Mouse (Mus musculus) cerebellum, adult 9-11 months (tissue): ENCODE measurements around the gene Lmtk3.

Experiments used
- DNase-seq: peaks from one replicate; pipeline ENCODE4 v3.0.0; 2022

Gene Lmtk3

DNA sequence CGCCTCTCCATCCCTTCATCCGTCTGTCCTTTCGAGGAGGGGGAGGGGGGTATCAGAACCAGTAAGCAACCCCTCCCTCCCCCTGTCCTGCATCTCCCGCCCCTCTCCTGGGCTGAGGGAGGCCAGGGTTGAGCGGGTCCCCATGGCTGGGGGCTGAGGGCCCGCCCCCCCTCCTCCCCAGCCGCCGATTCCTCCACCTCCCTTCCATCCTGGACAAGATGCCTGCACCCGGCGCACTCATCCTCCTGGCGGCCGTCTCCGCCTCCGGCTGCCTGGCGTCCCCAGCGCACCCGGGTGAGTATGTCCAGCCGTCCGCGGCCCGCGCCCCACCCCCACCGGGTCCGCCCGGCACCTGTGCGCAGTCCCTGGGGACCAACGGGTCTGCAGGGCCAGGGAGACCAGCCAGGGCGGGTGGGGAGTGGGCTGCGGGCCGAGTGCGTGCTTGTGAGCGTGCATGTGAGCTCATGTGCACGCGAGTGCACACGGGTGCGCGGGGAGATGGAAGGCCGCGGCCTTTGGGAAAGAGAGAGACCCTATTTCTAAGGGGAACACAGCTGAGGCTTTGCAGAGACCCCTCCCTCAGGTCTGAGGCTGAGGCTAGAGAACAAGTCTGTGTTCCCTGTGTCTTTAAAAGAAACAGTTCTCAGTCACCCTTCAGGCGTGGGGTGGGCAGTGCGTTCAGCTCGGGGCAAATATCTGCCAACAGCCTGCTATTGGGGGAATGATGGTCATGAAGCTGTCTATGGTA, 2.0 kb downstream of the Lmtk3 start:
- DNase-seq: peak; percentile 87

DNA sequence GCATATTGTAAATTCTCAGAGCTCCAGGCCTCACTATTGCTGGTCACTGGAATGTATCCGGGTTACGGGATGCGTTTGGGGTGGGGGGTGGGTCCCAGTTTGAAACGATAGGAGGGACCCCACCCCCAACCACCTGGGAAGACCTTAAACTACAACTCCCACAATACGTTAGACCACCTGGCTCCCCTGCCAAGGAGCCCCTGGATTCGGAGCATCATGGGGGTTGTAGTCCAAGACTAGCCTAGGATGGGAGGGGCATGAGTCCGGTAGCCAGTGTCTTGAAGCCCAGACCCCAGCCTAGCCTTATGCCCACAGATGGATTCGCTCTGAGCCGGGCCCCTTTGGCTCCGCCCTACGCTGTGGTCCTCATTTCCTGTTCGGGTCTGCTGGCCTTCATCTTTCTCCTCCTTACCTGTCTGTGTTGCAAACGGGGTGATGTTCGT, 2.6 kb downstream of the Lmtk3 start:
- peak; percentile 89 for DNase-seq

DNA sequence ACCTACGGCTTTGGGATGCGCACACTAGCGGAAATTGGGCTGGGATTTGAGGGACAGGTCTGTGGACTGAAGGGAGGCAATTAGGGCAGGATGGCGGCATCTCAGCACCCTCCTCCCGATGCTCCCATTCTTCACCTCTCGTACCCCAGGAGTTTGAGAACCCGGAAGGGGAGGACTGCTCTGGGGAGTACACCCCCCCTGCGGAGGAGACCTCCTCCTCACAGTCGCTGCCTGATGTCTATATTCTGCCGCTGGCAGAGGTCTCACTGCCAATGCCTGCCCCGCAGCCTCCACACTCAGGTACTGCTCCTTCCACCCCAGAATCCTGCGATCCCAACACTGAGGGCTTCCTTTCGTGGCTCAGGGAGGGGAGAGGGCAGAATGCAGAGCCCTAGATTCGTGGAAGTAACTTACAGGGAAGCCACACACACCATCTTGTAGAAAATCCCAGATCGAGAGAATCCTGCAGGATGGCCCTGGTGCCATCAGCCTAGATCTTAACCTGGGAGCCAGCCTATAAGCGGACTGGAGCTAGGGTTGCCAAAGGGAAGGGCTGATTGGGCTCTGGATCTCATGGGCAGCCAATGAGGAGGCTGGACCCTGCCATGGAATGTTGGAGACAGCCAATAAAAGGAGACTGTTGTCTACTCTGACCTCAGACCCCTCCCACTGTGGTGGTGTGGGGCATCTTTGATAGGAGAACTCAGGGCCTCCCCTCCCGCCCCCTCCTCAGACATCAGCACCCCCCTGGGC, 3.3 kb downstream of the Lmtk3 start:
- DNase-seq: peak; percentile 87

DNA sequence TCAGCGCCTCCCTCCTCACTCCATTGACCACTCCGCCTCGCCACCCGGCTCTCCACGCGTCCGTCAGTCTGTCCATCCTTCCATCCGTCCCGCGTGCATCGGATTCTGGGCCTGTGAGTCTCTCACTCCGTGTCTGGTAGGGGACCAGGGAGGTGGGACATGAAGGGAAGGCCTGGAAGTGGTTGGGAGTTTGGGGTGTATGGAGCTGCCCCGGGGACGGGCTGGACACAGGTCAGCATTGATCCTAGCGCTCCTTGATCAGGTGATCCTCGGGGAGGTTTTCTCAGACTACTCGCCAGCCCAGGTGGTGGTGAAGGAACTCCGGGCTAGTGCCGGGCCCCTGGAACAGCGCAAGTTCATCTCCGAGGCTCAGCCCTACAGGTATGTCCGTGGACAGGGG, 4.1 kb downstream of the Lmtk3 start:
- DNase-seq: peak; percentile 71

DNA sequence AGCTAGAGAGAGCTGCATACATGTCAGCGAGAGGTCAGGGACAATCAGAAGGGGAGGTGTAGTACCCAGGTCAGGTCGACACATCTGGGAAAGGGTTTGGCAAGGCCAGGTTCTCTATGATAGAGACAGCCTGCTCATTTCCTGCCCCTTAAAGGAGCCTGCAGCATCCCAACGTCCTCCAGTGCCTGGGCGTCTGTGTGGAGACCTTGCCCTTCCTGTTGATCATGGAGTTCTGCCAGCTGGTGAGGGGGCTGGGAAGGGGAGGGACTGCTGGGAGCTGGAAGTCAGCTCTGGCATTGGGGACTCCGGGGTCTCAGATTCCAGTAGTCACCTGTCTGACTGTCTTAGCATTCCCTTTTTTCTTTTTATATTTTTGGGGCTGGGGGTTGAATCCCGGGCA, 7.2 kb downstream of the Lmtk3 start:
- DNase-seq: peak; percentile 35

DNA sequence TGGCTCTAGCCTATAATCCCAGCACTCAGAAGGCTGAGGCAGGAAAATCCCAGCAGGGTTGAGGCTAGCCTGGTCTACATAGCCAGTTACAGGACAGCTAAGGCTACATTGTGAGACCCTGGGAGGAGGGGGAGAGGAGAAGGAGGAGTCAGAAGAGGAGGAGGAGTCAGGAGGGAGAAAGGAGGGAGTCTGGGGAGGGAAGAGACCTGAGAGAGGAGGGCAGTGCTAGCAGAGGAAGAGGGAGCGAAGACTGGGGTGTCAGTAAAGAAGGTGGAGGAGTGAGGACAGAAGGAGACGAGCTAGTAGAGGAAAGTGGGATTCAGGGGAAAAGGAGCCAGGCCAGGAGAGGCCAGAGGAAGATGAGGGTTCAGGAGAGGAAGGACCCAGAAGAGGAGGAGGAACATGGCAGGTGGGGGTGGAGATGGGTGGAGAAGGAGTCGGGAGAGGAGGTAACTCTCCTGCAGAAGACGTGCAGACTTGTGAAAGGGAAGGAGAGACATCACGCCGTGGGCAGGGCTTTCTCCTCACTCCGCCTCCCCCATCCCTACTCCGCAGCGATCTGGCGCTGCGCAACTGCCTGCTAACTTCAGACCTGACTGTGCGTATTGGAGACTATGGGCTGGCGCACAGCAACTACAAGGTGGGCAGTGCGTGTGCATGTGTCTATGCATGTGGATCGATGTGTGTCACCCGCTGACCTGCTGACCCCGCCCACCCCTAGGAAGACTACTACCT, 8.4 kb downstream of the Lmtk3 start:
- DNase-seq: peak; percentile 28

DNA sequence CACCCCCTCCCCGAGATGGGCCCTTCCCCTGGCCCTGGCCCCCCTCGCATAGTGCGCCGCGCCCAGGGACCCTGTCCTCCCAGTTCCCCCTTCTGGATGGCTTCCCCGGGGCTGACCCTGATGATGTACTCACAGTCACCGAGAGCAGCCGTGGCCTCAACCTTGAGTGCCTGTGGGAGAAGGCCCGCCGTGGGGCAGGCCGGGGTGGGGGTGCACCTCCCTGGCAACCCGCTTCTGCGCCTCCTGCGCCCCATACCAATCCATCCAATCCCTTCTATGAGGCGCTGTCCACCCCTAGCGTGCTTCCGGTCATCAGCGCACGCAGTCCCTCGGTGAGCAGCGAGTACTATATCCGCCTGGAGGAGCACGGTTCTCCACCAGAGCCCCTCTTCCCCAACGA, 9.7 kb downstream of the Lmtk3 start:
- DNase-seq: no peak

DNA sequence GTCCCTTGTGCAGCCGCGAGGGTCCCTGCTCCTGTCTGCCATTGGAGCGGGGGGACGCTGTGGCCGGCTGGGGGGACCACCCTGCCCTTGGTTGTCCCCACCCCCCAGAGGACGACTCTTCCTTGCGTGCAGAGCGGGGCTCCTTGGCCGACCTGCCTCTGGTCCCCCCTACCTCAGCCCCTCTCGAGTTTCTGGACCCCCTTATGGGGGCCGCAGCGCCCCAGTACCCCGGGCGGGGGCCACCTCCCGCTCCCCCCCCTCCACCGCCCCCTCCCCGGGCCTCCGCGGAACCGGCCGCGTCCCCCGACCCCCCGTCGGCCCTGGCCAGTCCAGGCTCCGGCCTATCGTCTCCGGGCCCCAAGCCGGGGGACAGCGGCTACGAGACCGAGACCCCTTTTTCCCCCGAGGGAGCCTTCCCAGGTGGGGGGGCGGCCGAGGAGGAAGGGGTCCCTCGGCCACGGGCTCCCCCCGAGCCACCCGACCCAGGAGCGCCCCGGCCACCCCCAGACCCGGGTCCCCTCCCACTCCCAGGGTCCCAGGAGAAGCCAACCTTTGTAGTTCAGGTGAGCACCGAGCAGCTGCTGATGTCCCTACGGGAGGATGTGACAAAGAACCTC, 10.5 kb downstream of the Lmtk3 start:
- DNase-seq: peak; percentile 34

DNA sequence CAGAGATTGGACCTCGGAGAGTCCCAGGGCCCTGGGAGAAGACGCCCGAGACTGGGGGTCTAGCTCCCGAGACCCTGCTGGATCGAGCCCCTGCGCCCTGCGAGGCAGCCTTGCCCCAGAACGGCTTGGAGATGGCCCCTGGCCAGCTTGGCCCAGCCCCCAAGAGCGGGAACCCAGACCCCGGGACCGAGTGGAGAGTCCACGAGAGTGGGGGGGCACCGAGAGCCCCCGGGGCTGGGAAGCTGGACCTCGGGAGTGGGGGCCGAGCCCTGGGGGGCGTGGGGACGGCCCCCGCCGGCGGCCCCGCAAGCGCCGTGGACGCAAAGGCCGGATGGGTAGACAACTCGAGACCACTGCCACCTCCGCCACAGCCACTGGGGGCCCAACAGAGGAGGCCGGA, 11.4 kb downstream of the Lmtk3 start:
- peak; percentile 47 for DNase-seq

DNA sequence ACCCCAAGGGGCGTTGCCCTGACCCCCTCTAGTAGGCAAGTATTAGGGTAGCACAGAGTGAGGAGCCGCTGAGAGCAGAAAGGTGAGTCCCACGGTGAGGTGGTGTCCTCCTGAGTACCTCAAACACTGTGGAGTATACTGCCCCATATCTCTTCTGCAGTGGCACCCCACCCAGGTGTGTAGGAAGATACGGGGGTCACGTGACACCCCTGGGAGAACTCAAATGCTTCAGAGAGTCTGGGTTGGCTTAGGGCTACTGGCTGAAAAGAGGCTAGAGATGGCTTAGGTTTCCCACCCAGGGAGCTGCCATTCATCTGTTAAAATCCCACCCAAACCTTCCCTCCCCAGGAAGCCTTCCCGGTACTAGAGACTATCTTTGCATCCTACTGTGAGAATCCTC, 13.4 kb downstream of the Lmtk3 start:
- peak; percentile 28 for DNase-seq

DNA sequence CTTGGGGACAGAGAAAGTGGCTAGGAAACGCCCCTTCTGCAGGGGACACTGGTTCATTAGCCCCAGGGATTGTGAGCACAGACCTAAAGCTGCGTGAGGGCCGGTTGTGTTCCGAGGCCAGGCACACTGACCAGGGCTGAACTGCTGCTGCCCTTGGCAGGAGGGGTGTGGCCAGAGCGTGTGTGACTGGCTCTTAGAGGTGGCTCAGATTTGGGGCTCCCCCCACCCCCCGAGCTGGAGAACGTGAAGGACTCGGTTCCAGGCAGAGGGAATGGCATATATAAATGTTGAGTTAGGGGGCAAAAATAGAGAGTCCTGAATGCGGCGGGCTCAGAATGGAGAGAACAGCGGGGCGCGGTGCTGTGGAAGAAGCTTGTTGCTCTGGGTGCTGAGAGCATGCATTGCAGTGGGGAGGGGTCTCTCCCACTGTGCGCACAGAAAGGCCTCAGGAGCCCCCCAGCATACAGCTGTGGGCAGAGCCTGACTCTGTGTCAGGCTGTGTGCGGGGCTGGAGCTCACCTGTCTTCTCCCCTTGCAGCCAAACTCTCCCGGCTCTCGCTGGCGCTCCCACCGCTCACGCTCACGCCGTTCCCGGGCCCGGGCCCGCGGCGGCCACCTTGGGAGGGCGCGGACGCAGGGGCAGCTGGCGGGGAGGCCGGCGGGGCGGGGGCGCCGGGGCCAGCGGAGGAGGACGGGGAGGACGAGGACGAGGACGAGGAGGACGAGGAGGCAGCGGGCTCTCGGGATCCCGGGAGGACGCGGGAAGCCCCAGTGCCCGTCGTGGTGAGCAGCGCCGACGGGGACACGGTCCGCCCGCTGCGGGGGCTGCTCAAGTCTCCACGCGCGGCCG, 14.3 kb downstream of the Lmtk3 start:
- DNase-seq: peak; percentile 50

DNA sequence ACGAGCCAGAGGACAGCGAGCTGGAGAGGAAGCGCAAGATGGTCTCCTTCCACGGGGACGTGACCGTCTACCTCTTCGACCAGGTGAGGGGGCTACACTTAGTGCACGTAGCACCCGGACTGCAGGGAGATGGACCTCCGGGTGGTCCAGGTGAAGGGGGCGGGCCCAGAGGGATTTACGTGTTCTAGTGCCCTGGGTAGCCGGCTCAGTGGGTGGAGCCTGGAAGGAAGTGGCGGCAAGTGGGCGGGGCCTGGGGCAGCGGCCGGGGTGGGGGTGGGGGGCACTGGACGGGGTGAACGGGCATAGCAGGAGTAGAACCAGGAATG, 14.9 kb downstream of the Lmtk3 start:
- peak; percentile 61 for DNase-seq

DNA sequence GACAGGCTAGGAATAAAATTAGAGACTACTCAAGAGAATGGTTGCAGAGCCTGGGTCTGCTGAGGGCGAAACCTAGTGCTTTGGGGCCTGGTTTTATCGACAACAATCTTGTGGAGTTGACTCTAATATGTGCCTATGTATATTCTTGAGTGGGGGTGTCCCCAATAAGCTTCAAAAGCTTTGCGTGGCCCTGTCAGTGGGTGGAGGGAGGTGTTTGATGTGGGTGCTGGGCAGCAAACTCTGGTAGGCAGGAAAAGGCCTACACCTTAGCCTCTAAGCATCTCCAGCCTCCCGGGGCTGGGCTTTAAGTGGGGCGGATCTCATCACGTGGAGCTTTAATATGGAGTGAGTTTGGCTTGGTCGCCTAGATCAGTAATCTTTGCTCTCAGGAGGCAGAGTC, 15.4 kb downstream of the Lmtk3 start:
- no peak for DNase-seq

DNA sequence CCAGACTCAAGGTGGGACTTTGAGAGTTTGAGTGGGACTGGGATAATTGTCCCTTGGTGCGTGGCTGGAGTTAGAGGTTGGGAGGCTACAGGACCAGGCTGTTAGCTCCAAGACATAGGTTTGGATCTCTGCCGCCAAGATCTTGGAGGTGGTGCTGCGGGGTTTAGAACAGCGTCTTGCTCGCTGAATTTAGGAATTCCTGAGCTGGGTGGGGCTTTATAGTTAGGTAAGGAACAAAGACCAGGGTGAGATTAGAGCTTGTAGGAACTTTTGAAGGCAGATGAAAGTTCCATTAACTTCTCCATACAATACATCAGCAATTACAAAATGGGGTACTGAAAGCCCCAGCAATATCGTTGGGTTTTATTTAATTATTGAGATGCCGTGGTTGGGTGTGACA, 16.5 kb downstream of the Lmtk3 start:
- DNase-seq: peak; percentile 12

DNA sequence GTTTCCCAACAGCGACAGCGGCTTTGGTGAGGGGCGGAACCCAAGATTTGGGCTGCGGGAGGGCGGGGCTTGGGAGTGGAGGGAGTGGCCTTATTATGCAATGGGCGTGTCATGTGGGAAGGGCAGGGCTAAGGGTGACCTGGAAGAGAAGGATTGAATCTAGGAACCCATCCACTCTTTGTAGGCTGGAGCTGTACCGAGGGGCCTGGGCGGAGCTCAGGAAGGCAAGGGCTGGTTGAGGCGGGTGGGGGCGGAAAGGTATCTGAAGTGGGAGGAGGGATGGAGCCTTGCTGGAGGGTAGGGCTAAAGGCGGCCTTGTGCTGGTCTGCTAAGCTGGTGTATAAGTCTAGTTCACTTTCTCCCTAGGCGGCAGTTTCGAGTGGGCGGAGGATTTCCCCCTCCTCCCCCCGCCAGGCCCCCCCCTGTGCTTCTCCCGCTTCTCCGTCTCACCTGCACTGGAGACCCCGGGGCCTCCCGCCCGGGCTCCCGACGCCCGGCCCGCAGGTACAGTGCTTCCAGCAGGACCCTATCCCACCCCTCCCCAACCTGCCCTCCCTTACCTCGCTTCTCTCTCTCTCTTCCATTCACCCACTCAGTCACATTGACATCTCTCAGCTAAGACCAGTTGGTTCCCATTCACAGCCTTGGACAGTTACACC, 17.1 kb downstream of the Lmtk3 start:
- no peak for DNase-seq

DNA sequence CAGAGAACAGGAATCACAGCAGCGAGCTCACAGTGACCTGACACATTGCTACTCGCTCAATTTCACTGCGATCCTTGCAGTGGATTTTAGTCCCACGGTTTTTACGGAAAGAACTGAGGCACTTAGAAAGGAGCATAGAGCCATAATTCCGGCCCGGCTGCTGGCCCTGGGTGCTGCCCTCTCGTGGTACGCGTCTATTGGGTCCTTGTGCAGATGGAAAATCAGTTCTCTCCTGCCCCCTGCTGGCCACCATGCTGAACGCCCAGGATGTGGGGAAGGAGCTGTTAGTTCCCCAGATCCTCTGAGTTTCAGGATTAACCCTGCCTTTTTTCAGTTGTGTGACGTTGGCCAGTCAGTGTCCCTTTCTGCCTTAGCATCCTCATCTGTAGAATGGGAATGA, 17.8 kb downstream of the Lmtk3 start:
- DNase-seq: peak; percentile 89

DNA sequence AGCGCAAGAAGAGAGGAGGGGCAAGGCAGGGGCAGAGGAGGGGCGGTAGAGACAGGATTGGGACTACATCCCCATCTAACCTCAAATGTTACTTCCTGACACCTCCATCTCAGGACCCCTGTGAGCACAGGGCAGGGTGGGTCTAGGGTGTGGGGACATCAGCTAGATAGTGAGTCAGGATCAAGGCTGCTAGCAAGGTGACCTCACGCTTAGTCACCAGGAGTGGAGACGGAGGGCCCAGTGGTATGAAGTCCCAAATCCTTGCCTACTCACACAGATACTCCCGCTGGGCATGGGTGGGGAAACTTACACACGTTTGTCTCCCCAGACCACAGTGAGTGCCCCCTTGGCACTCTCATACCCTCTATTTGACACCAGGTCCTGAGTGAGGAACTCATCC, 19.0 kb downstream of the Lmtk3 start:
- DNase-seq: no peak

DNA sequence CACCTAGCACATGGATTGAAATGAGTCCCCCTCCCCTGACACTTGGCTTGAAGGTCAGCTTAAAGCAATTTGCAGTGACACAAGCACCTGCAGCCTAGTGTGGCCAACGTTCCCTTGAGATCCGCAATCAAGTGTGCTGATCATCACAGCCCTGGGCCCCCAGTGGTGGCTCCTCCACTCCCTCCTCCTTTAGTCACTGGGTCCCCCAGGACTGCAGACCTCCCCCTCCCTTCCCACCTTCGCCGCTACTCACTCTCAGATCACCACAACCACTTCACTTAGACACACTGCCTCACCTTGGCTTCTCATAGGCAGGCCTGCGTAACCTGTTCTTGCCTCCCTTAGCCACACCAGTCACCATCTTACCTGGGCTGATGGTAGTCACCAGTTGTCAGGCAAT, 22.4 kb downstream of the Lmtk3 start:
- DNase-seq: no peak

DNA sequence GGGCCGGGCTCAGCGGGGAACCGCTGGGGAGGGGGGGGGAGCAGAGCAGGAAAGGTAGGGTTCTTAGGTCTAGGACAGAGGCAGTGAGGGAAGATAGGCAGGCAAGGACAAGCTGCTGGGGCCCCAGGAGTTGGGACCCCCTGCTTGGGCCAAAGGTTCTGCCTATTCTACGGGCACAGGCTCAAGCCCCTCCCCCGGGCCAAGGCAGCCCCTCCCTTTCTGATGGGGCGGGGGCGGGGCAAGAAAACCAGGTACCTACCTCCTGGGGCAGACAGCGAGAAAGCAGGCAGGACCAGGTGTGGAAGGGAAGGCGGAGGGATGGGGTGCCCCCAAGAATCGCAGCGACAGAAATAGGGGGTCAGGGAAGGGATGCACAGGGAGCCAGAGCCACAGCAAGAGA, 24.9 kb downstream of the Lmtk3 start:
- no peak for DNase-seq

DNA sequence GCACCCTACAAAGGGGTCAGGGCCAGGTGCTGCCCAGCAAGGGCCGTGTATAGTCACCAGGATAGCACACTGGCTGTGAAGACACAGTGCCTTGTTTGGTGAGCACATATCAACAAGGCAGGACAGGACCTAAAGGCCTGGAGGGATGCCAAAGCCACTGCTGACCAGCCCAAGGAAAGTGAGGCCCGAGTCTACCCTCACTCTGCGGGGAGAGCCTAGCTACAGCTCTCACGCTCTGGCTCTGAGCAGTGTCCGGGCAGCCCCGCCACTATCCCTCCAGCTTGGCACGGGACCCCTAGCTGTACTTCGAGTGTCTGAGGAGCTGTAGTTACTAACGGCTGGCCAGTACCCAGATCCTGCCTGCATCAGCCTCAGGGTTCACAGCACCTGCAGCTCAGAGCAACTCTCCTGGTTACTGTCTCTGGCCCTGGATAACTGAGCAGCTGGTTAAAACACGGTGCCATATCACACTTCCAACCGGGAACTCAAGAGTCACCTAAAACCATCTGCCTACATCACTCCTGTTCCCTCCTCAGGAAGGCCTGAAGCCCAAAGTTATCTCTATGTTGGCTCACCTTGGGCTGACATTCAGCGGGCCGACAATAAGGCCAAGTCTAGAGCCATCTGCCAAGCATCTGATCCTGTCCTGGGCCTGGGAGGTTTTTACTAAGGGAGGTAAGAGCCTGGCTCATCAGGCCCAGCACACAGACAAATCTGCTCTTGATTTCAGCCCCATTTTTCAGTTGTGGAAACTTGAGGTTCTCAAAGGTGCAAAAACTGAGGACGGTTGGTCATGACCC, 25.9 kb downstream of the Lmtk3 start:
- no peak for DNase-seq

DNA sequence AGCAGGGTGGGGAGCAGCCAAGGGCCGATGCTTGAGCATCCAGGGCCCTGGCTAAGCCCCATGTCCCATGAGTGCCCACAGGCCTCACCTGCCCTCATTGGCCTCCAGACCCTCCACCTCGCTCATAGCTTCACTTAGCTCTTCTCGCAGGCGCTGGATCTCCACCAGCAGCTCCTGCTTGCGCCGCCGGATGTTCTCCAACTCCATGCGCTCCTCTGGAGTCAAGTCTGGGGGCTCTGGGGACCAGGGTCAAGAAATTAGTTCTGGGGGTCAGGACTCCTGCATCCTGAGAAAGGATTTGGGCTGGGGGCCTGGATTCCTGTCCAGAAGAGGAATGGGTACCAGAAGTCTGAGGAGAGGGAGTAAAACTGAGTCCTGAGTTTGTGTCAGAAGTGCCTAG, 29.4 kb downstream of the Lmtk3 start:
- no peak for DNase-seq
